Mouse (Mus musculus): ENCODE data around the gene Fam228b.
"Not testable (repeated sequence)": the region's sequence is repeated elsewhere in the genome, so short reads cannot be mapped to it uniquely, and the experiment has no call there.

The Fam228b gene

DNA sequence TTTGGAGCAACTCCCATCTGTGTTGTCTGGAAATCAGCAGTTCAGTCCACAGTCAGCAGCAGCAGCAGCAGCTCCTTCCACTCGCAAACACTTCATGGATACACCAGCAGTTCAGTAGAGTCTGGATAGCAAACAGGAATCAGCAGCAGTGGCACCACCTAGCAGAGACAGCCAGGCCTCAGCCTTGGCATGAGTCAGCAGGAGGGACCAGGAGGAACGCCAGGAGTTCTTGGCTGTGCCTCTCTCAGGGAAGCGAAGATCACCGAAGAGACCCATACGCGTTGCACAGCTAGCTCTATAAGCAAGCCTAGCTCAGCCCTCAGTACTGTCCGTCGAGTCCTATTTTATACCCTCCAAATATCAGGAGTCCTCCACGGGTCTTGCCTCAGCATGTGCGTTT lies 24.6 kb downstream of the Fam228b start:
- in situ Hi-C loops (cut with MboI, MseI), result no loop called here

DNA sequence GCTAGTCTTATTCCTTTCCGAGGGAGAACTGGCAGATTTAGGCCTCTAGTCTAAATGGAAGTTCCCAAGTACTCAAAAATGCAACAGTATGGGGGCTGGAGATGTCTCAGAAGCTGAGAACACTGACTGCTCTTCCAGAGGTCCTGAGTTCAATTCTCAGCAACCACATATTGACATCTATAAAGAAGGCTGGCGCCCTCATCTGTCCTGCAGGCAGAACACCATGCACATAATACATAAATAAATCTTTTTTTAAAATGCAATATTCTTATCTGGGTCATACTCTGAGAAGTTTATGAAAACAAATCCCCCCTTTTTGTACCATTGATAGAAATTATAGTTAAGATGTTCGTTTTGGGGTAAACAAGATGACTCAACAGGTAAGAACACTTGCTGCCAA lies 26.9 kb downstream of the Fam228b start:
- in situ Hi-C loops (cut with MboI, MseI), result no loop called here

DNA sequence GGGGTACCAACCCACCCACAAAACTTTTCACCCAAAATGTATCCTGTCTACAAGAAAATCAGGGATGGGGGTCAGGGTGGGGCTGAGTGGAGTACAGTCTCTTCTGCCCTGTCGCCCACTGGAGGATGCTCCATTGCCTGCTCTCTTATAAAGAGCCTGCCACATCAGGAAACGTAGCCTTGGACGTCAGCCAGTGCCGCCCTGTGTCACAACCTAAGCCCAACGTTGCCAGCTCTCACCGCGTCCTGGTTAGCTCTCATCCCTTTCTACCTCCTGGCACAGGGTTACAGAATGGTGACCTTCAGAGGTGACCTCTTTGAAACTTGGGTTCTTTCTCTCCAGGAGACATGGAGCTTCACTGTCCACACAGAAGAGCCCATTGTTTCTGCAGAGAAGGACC lies 28.2 kb downstream of the Fam228b start:
- in situ Hi-C loops (cut with MboI, MseI), result no loop called here

DNA sequence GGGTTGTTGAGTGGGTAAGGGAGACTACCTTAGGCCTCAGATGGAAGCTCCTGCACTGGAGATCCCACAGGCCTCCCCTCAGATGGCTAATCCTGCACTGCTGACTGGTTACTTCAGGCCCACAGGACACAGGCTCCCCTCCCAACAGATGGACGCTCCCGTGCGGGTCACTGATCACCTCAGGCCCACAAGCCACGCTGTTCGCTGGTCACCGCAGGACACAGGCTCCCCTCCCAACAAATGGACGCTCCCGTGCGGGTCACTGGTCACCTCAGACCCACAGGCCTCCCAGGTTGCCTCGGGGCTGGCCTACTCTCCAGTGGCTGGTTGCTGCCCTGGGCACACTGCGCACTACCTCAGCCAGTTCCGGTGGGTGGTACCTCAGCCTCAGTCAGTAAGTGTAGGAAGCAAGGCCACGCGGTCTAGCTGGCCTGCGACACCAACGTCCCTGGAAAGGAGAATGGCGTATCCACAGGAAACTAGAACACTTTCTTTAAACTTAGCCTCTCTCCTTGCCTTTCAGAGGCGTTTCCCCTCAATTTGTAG lies 31.0 kb downstream of the Fam228b start, which contains the start of gene Fam228a:
Gene Fam228a (minus strand): TSS at position 400 of the 546 bp plus-strand sequence.
- in situ Hi-C loops (cut with MboI, MseI), result no loop called here

DNA sequence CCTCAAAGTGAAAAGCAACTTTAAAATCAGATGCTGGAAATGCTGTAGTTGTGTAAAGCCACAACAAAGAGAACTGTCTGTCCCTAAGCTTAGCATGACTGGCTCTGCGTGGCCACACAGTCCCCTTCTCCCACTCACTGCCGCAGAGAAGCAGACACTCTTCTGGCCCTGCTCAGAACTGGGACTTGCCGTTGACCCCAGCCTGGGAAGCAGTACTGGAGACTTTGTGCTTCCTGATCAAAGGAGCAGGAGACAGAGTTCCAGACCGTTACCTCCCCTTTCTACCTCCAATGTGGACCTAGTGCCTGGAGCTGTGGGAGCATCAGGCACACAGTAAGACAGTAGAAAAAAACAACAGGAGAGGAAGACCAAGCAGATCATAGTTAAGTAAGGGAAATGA lies 36.7 kb downstream of the Fam228b start:
- in situ Hi-C loops (cut with MboI, MseI), result no loop called here

DNA sequence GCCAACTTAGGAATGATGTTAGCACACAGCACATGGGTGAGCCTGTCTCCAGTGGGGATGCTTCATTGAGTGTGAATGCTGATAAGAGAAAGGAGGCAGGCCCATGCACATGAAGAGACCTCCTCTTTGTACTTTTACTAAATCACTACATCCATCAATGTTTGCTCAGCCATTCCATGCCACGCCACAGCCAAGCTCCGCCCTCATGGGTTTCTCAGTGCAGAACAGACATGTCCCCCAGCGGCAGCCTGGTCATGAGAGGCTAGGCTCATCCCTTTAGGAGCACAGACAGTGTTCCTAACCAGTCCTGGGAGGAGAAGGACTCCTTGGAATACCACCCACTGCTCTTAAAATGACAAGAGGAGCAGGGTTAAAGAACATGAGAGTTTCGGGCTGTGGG lies 37.4 kb downstream of the Fam228b start:
- in situ Hi-C loops (cut with MboI, MseI), result no loop called here

DNA sequence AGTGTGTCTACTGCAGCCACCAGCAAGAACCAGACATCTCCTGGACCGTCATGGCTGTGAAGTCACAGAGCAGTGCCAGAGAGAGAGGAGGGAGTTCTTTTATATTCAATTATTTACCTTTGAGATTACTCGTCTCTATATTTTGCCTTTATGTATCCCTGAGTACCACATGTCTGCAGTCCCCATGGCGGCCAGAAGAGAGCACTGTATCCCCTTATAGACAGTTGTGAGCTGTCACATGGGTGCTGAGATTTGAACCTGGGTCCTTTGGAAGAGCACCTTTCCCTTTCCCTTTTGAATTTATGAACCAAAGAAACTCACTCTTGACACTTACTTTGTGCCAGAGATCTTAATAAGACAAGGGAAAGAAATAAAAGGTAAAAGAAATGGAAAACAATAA lies 39.9 kb downstream of the Fam228b start:
- in situ Hi-C loops (cut with MboI, MseI), result loop anchor here in 1 of 2 experiments (10.0 kb wide), 1 partner anchor 1084 kb away; no protein-coding TSS in a partner anchor

DNA sequence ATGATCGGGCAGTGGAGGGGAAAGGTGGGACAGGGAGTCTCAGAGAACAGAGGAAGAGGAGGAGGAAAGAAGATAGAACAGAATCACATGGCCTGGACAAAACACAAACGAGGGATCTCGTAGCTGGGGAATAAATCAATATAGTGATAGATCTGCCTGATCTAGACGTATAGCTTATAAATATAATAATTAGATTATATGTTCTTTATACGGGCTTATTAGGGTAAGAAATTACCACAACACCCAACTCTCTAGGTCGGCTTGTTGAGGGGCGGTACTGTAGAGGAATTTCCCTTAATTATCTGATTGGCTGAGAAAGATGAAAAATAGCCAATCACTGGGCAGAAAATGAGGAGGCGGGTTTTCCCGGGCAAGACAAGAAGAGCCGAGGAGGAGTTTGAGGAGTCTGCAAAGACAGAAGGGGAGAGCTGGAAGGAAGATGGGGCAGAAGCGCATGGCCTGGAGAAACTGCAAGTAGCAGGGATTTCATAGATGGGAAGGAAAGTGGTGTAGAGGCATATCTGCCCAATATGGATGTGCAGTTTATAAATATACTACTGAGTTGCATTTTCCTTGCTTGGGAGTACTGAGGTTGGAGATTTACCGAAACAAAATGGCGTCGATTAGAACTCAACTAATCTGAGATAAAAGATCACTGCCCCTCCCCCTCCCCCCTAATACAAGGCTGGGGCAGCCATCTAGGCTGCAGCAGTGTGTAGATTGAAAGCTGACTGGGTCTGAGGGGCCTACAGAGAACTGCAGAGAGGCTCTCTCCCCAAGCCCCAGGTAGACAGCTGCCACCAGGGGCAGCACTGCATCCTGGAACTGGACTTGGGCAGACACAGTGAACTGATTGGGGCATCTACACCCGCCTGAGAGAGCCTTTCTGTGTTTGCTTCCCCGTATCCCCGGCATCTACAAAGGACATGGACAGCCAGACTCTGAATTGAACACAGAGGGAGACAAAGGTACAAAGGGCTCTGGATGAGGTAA lies 49.0 kb downstream of the Fam228b start:
- in situ Hi-C loops (cut with MboI, MseI), result loop anchor here in 1 of 2 experiments (10.0 kb wide), 1 partner anchor 1075 kb away; no protein-coding TSS in a partner anchor

DNA sequence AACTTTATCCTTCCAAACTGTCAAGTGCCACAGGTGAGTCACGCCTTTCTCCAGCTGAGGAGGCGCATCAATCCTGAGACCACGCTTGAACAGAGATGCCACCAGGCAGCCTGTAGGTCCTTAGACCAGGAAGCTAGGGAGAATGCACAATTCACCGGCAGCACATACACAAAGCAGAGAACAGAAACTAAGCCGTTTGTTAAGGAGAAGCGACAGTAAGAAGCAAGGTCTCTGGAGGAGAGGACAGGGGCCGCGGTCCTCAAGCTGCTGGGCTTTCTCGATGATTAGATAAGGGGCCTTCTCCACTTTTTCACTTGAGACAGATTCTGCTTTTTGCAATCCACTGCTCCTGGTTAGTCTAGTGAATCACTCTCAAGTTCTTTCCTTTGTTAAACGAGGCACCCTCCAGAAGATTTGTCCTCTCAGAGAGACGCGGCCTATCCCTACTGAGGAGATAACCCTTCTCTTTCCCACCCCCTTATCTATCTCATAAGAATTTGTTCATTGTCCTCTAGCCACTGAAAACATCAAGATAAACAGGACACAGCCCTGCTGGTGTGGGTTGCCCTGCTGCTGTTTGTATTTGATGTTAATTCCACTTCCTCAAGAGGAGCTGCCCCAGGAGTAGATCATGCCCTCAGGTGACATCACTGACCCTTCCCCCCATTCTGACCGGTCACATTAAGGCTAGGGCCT lies 49.9 kb downstream of the Fam228b start:
- in situ Hi-C loops (cut with MboI, MseI), result no loop called here

DNA sequence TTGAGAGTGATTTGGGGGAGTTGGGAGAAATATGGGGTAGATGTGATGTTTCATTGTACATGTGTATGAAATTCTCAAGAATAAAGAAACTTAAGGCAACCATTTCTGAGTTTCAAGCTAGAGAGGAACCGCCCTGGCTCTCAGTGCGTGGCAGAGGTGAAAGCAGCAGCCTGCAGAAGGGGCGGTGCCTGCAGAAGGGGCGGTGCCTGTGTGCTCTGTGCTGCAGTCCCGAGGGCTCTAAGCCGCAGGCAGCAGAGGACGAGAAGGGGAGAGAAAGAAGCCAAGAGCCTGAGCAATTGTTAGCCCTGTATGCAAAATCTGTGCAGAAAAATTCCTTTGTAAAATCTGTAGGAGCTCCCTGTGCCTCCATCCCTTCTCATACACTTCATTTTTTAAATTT lies 51.6 kb downstream of the Fam228b start:
- in situ Hi-C loops (cut with MboI, MseI), result no loop called here

DNA sequence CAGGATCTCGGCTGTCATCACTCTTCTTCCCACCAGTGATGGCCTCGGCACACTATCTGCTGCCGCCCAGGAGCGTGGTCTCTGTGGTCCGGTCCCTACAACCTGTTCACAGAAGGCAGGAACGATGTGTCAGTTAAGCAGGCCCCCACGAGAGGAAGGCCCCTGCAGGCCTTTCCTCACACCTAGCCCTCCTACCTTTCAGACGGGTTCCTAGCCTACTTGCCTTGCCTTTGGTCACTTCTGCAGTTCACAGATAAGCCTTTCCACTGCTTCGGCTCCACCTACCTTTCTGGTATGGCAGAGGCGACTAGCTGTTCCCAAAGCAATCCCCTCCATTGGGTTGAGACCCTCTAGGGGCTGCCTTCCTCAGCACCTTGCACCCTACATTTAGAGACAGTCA lies 53.5 kb downstream of the Fam228b start:
- in situ Hi-C loops (cut with MboI, MseI), result no loop called here

DNA sequence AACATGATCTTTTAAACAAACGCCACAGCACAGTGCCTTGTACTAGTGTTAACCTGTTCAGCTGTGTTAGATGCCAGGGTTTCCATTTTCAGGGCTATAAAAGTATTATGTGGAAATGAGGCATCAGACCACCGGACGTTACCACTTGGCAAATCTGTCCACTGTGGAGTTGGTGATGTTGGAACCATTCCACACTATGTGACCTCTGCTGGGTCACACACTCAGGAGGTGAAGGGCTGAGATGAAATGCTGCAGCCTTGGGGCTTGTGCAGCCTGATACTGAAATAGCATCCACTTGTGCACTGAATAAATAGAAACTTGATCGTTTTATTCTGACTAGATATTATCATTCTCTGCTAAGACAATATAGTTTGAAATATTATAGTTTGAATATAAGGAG lies 55.7 kb downstream of the Fam228b start:
- in situ Hi-C loops (cut with MboI, MseI), result no loop called here

DNA sequence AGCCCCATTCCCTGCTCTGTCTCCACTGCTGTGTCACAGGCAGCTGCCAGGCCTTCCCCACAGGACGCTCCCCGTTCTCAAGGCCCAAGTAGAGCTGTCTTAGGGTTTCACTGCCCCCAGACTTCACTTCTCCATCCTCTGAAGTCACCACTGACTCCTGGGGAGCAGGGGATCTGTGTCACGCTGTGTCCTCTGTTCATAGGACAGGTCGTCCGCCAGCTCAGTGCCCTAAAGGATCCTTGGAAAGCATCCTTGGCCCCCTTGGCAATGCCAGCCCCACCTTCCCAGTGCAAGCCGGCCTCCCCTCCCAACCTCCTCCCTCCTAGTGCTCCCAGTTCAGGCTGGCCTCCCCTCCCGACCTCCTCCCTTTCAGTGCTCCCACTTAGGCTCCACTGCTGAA lies 59.1 kb downstream of the Fam228b start:
- in situ Hi-C loops (cut with MboI, MseI), result no loop called here

DNA sequence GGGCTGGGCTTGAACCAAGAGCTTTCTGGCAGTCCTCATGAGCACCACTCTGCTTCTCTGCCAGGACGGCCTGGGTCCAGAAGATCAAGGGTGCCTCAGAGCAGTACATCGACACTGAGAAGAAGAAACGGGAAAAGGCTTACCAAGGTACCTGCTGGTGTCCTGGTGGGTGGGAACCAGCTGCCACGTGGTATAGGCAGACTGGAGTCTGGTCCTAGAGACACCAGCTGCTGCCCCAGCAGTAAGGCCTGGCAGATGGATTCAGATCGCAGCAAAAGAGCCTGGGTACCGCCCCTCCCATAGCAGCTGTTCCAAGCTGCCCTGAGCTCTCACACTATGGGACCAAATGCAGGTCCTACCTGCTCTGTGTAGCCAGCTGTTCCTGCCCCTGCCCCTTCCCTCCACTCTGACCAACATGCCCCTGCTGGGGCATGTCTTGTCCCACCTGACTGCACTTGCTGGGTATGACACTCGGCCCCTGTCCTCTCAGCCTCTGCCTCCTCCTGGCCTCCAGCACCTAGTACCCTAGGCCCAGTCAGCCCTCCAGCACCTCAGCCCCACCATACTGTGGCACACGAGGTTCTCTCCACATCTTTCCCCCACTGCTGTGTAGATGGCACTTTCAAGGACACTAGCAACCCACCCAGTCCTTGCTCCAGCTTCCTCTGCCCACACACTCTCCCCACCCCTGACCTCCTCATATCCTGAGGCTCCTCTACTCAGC lies 60.0 kb downstream of the Fam228b start:
- in situ Hi-C loops (cut with MboI, MseI), result no loop called here

DNA sequence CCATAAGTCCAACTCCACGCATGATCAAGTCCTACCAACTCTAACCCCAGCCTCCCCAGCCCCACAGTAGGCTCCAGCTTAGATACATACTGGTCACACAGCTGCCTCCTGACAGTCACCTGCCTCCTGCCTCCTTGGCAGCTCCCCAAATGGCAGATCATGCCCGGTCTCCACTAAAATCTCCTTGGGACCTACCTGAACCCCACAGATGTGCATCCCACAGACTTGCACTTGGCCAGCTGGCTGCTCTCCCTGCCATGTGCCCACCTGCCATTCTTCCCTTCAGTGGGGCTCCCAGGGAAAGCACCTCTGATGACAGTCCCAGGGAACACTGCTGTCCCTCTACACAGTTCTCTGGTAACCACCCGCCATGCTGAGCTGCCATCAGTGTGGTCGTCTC lies 60.8 kb downstream of the Fam228b start:
- in situ Hi-C loops (cut with MboI, MseI), result no loop called here

DNA sequence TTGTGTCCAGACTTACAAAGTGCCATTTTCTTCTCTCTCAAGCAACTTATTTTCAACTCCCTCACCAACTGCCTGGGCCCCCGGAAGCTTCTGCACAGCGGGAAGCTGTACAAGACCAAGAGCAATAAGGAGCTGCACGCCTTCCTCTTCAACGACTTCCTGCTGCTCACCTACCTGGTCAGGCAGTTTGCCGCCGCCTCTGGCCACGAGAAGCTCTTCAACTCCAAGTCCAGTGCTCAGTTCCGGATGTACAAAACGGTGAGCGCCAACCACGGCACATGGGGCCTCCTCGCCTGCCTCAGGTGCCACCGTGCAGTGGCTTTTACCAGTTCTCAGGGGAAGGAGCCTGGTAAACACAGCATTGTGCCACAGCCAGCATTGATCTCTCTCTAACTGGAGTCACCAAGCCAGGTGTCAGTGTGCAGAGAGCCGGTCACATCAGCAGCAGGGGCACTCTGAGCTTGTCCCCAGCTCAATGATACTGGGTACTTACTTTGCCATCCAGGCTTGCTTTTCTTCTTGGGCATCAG lies 61.5 kb downstream of the Fam228b start:
- in situ Hi-C loops (cut with MboI, MseI), result no loop called here

DNA sequence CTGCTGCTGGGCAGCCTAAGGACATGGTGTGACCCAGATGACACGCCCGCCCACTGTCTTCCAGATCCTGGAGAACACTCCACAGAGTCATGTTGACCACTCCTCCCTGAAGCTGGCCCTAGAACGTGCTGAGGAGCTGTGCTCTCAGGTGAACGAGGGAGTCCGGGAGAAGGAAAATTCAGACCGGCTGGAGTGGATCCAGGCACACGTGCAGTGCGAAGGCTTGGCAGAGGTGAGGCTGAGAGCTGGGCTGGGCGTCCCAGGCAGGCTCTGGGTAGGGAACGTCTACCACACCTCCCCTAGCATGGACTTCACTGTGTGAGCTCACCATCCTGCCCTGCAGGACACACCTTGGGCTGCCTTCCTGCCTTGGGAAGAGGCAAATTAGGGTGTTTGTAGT lies 62.2 kb downstream of the Fam228b start:
- in situ Hi-C loops (cut with MboI, MseI), result no loop called here

DNA sequence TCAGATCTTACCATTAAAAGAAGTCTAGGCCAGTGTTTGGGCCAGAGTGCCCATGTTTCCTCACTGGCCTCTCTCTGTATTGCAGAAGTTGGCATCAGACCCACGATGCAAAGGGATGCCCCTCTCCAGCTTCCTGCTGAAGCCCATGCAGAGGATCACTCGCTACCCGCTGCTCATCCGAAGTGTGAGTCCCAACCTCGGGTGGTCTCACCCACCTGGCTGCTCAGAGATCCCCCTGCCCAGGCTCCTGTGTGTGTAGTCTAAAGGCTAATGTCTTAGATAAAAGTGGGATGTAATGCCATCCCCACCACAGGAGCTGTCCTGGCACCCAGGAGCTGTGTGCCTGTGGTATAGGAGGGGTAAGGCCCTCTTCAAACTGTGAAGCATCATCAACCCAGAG lies 62.9 kb downstream of the Fam228b start:
- in situ Hi-C loops (cut with MboI, MseI), result no loop called here

DNA sequence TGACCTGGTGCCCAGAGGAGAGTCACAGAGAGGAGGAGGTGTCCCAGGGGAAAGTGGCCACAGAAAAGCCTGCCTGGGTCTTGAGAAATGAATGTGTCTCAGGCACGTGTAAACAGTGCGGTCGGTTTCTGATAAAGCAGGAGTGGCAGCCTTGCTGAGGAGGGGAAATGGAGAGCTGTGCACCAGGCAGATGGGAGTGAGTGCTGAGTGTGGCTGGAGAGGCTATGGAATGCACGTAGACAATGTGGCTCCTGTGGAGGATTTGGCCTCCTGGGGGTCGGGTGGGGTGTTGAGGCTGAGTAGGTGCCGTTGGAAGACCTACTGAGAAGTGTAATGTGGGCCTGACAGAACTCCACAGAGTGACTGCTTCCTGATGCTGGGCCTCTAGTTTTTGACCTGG lies 63.4 kb downstream of the Fam228b start:
- in situ Hi-C loops (cut with MboI, MseI), result not testable (repeated sequence)

DNA sequence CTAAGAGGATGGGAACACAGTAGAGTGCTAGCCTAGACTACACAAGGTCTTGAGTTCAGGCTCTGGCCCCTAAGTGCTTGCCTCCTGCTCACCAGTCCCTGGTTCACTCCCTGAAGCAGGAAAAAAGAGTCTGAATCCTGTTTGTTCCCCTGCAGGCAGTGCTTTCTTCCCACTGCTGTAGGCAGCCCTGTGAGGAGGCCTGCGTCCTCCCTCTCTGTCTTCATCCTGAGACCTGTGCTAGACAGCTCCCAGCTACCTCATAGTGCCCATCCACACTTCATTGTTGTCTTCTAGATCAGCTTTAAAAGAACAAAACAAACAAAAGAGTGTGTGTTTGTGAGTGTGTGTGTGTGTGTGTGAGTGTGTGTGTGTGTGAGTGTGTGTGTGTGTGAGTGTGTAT lies 74.5 kb downstream of the Fam228b start:
- in situ Hi-C loops (cut with MboI, MseI), result no loop called here

DNA sequence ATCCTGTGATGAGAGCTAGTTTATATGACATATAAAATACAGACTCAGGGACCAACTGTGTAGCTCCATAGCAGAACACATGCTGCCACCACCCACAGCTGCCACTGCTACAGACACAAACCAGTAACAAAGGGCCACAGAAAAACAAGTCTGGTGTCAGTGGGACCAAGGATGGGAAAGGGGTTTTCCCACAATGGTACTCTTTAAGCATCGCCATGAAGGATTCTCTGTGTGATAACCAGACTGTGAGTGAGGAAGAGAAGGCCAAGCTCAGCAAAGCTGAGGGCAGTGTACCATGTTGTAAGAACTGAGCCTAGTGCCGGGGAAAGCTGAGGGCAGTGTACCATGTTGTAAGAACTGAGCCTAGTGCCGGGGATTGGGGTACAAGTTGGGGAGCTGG lies 77.9 kb downstream of the Fam228b start:
- in situ Hi-C loops (cut with MboI, MseI), result no loop called here
